Mouse (Mus musculus) E14TG2a.4 (cell line): ENCODE measurements around the gene Arhgap9.

Source experiments
- CTCF ChIP-seq: conservative IDR thresholded peaks from 2 replicates; pipeline ENCODE4 v1.5.1; 2014; ENCODE audit warnings: low read length
- POU5F1 ChIP-seq: IDR thresholded peaks from 2 replicates; pipeline ENCODE4 v1.6.1; 2014; ENCODE audit warnings: low read length, borderline replicate concordance

GRCm38 (mm10) chr10:127312858-127313257, 8.9 kb upstream of the Arhgap9 start:
- TF ChIP-seq CTCF (no peak), POU5F1 (no peak)
